Mouse (Mus musculus): Measurements from ENCODE around the gene Gm20388. TPM values are rescaled to one million over a fixed set of nuclear protein-coding genes. Genes with fewer than 3 reads are reported as not detected.

Gm20388 gene
- polyA plus RNA-seq, 1 experiment = 59.3 TPM

DNA sequence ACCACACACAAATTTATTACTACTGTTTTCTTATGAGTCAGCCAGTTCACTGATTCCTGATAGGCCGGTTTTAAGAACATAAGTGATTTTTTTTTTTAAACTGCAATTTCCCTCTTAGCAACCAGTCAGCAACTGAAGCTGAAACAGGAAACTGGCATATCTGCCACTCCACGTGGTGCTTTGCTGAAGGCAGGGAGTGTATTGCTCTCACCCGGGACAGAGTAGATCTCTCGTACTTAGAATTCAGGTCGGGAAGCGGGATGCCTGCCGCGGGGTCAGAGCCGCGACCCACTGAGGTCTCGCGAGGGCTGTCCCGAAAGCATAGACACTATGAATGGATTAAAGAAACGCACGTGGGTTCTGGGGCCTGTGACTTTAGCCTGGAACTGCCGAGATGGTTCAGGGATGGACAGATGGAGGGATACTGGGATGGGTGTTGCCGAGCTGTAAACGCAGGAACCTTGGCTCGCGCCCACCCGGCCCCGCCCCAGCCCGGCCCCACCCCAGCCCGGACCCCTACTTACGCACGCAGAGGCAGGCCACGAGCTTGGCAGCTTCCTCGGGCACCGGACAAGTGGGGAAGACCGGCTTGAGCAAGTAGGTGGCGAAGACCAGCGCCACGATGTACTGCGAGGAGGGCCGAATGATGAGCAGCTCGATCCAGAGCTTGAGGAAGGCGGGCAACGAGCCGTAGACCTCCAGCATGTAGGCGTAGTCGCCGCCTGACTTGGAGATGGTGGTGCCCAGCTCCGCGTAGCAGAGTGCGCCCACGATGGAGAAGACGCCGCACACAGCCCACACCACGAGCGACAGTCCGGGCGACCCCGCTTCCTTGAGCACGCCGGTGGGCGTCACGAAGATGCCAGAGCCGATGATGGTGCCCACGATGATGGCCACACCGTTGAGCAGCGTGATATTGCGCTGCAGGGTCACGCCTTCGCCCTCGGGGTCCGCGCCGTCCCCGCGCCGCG is 1996.2 kb downstream of the Gm20388 start:
- TF ChIP-seq CTCF (IDR thresholded peaks at IDR 0.05; ENCODE audit: borderline replicate concordance, extremely low read depth, insufficient read depth, insufficient read length) = no peak
- peak; percentile 67 for DNase-seq (ENCODE audit: low read depth)

GRCm38 (mm10) chr8:121907587-121908248 is 1997.1 kb downstream of the Gm20388 start, which contains the start of gene Slc7a5:
Gene Slc7a5 (minus strand): TSS chr8:121907694.
- TF ChIP-seq POLR2A (IDR thresholded peaks at IDR 0.05; ENCODE audit: borderline replicate concordance, extremely low read depth, insufficient read depth, insufficient read length, poor library complexity, severe bottlenecking) (peak; percentile 95), CTCF (IDR thresholded peaks at IDR 0.05; ENCODE audit: borderline replicate concordance, extremely low read depth, insufficient read depth, insufficient read length) (no peak)
- DNase-seq (ENCODE audit: low read depth) = peak; percentile 98

DNA sequence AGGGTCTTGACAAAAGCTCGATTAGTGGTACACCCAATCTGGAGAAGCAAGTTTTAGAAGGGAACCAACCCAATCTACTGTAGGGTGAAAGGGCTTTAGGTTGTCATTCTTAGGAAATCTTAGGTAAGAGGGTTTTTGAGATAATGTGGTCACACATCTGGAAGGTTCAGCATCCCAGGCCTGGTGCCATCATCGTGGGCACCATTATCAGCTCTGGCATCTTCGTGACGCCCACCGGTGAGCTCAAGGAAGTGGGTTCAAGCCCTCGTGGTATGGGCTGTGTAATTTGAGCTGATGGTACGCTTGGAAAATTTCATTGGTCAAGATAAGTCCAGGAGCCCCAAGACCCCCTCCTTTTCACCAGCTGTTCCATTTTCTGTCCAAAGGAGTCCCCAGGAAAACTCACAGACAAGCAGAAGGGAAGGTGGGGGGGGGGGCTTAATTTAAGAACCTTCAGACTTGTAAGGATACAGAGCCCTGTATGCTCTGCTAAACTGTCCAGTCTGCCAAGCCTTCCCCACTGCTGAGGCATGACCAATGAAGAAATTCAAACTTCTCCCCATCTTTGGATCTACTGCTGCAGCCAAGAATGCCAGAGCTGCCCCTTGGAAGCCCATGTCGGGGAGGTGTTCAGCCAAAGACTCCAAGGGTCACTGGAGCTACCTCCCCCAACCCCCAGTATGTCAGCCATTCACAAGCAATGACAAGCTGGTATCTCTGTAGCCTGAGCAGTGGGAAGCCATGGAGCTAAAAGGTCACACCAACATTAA is 1997.9 kb downstream of the Gm20388 start:
- DNase-seq (ENCODE audit: low read depth) = no peak
- TF ChIP-seq POLR2A (IDR thresholded peaks at IDR 0.05; ENCODE audit: borderline replicate concordance, extremely low read depth, insufficient read depth, insufficient read length, poor library complexity, severe bottlenecking) (no peak), CTCF (IDR thresholded peaks at IDR 0.05; ENCODE audit: borderline replicate concordance, extremely low read depth, insufficient read depth, insufficient read length) (no peak)

GRCm38 (mm10) chr8:121909148-121909541 is 1998.5 kb downstream of the Gm20388 start:
- no peak for TF ChIP-seq CTCF (IDR thresholded peaks at IDR 0.05; ENCODE audit: borderline replicate concordance, extremely low read depth, insufficient read depth, insufficient read length)
- TF ChIP-seq POLR2A (IDR thresholded peaks at IDR 0.05; ENCODE audit: borderline replicate concordance, extremely low read depth, insufficient read depth, insufficient read length, poor library complexity, severe bottlenecking) = no peak
- no peak for DNase-seq (ENCODE audit: low read depth)

DNA sequence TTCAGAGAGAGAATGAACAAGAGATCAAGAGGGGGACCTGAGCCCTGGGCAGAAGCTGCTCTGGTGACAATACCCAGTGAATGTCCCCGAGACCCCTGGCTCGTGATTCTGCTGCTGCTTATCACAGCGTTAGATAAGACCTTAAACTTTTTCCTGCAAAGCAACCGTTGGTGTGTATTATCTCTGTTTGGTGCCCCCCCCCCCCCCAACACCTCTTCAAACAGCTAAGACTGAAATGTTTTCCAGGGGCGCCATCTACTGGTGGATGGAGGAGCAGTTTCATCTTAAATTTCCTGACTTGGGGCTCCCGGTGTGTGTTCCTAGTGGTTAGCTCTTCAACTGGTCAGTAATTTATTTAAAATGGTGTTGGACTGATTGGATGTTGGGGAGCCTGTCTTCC is 1999.0 kb downstream of the Gm20388 start:
- DNase-seq (ENCODE audit: low read depth) = peak; percentile 85
- TF ChIP-seq POLR2A (IDR thresholded peaks at IDR 0.05; ENCODE audit: borderline replicate concordance, extremely low read depth, insufficient read depth, insufficient read length, poor library complexity, severe bottlenecking) (no peak), CTCF (IDR thresholded peaks at IDR 0.05; ENCODE audit: borderline replicate concordance, extremely low read depth, insufficient read depth, insufficient read length) (peak; percentile 70; the same call in 1 of the 2 replicates)

- no peak for TF ChIP-seq CTCF (IDR thresholded peaks at IDR 0.05; ENCODE audit: borderline replicate concordance, extremely low read depth, insufficient read depth, insufficient read length)
- TF ChIP-seq POLR2A (IDR thresholded peaks at IDR 0.05; ENCODE audit: borderline replicate concordance, extremely low read depth, insufficient read depth, insufficient read length, poor library complexity, severe bottlenecking) = no peak
- DNase-seq (ENCODE audit: low read depth) = no peak
Observed at GRCm38 (mm10) chr8:121911400-121911799, 2000.8 kb downstream of the Gm20388 start.

- TF ChIP-seq POLR2A (IDR thresholded peaks at IDR 0.05; ENCODE audit: borderline replicate concordance, extremely low read depth, insufficient read depth, insufficient read length, poor library complexity, severe bottlenecking) = no peak
- DNase-seq (ENCODE audit: low read depth) = no peak
Observed at GRCm38 (mm10) chr8:121911987-121912386, 2001.3 kb downstream of the Gm20388 start.

DNA sequence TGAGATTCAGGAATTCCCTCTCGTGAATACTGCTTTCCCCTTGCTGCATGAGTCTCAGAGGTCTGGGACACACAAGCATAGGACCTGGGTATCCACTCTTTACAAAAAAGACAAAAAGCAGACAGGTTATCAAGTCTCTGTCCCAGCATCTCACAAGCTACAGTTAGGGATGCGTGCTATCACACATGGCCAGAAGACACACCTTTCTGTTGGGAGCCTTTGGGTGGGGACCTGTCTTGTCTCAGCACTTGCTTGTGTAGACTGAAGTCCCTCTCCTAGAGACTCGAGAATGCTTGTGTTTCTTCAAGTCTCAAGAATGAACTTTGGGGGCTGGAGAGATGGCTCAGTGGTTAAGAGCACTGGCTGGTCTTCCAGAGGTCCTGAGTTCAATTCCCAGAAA is 2002.2 kb downstream of the Gm20388 start:
- TF ChIP-seq POLR2A (IDR thresholded peaks at IDR 0.05; ENCODE audit: borderline replicate concordance, extremely low read depth, insufficient read depth, insufficient read length, poor library complexity, severe bottlenecking) (no peak), CTCF (IDR thresholded peaks at IDR 0.05; ENCODE audit: borderline replicate concordance, extremely low read depth, insufficient read depth, insufficient read length) (no peak)
- no peak for DNase-seq (ENCODE audit: low read depth)

DNA sequence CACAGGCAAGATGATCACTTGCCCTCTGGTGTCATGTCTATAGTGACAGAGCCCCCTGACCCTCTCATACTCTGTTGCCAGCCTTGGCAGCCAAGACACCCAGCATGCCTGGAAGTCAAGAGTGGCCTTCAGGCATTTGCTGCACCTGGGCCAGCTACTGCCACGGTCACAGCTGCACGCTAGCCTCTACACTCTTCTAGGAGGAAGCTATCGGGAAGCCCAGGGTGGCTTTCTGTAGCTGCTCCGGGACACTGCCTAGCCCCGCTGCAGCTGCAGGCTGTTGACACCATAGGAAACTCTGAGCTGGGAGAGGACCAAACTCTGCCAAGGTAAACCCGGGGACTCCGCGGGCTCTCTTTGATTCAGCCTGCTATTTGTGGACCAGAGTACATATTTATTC is 2002.7 kb downstream of the Gm20388 start:
- no peak for DNase-seq (ENCODE audit: low read depth)
- TF ChIP-seq POLR2A (IDR thresholded peaks at IDR 0.05; ENCODE audit: borderline replicate concordance, extremely low read depth, insufficient read depth, insufficient read length, poor library complexity, severe bottlenecking) = no peak
- no peak for TF ChIP-seq CTCF (IDR thresholded peaks at IDR 0.05; ENCODE audit: borderline replicate concordance, extremely low read depth, insufficient read depth, insufficient read length)

DNA sequence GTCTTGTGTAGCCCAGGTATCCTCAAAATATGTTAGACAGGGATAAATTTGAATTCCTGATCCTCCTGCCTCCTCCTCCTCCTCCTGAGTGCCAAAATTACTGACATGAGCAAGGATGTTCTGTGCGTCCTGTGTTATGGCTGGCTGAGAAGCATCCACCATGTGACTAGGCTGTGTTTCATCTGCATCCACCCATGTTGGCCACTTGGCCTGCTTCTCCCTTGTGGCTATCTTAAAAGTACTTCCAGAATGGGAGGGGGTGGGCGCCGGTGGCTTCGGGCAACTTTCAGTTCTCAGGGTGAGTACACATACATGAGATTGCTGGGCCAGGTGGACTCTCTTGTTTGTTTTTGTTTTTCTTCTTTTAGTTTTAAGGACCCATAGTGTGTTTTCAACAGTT is 2008.5 kb downstream of the Gm20388 start:
- TF ChIP-seq POLR2A (IDR thresholded peaks at IDR 0.05; ENCODE audit: borderline replicate concordance, extremely low read depth, insufficient read depth, insufficient read length, poor library complexity, severe bottlenecking) = no peak
- no peak for DNase-seq (ENCODE audit: low read depth)

DNA sequence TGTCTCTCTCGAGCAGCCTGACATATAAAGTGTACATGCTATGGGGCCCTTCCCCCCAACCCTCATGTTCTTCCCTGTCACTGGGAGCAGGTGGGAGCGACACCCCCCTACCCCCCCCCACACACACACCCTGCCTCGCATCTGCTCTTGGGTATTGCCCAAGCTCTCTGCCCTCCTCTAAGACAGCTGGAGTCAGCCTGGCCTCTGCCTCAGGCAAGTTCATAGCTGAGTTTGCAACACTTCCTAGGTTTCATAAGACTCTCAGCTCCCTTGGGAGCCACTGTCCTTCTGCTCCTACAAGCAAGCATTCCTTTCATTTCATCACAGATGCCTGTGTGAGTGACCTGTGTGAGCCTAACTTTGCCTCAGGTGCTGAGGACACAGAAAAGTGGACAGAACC is 2009.1 kb downstream of the Gm20388 start:
- DNase-seq (ENCODE audit: low read depth) = no peak
- TF ChIP-seq POLR2A (IDR thresholded peaks at IDR 0.05; ENCODE audit: borderline replicate concordance, extremely low read depth, insufficient read depth, insufficient read length, poor library complexity, severe bottlenecking) (no peak), CTCF (IDR thresholded peaks at IDR 0.05; ENCODE audit: borderline replicate concordance, extremely low read depth, insufficient read depth, insufficient read length) (no peak)

Measured in brain, embryonic 14.5 days (tissue).